Mouse (Mus musculus) lung, adult 2 months (tissue): ENCODE measurements around the gene Ctnnal1.

Experiments used
- CTCF ChIP-seq: fragments of 200-500 bp; IDR thresholded peaks from 2 replicates; pipeline ENCODE4 v1.5.1; 2011; ENCODE audit warnings: mild to moderate bottlenecking, low read length, control low read depth; ENCODE audit not compliant: insufficient read depth
- POLR2A ChIP-seq: fragments of 200-500 bp; IDR thresholded peaks from 2 replicates; pipeline ENCODE4 v1.6.1; 2011; ENCODE audit warnings: low read depth, mild to moderate bottlenecking, control low read depth, low read length, borderline replicate concordance; ENCODE audit errors: extremely low read depth

GRCm38 (mm10) chr4:56824231-56824630, 40.8 kb downstream of the Ctnnal1 start:
- no peak for TF ChIP-seq POLR2A
- no peak for TF ChIP-seq CTCF
